Mouse (Mus musculus) v-Abl transformed pro-B cells (cell line): ENCODE measurements around the gene Erbin.

ENCODE experiments used
- in situ Hi-C, 2 experiments: fragments of 400-800 bp; cut with MboI; formaldehyde crosslinking; loops; one replicate each; pipeline ENCODE4 v1.15.1; 2025; ENCODE audit not compliant: unreplicated experiment in 2 of 2

Erbin gene

GRCm38 (mm10) chr13:103829623-103830135 is 90.6 kb downstream of the Erbin start:
- in situ Hi-C loops, result no loop called here

- in situ Hi-C loops, result no loop called here
Measured at GRCm38 (mm10) chr13:103822270-103822669, 98.0 kb downstream of the Erbin start.

GRCm38 (mm10) chr13:103819377-103819776 is 100.9 kb downstream of the Erbin start:
- in situ Hi-C loops, result no loop called here

- in situ Hi-C loops, result no loop called here
Measured at GRCm38 (mm10) chr13:103817935-103818334, 102.4 kb downstream of the Erbin start.

- in situ Hi-C loops, result no loop called here
Measured at GRCm38 (mm10) chr13:103807464-103807863, 112.8 kb downstream of the Erbin start.

- in situ Hi-C loops, result no loop called here
Measured at GRCm38 (mm10) chr13:103806210-103806851, 114.0 kb downstream of the Erbin start.

- in situ Hi-C loops, result no loop called here
Measured at GRCm38 (mm10) chr13:103803721-103804120, 116.6 kb downstream of the Erbin start.

- in situ Hi-C loops, result no loop called here
Measured at GRCm38 (mm10) chr13:103801021-103801420, 119.3 kb downstream of the Erbin start.

- in situ Hi-C loops, result no loop called here
Measured at GRCm38 (mm10) chr13:103794688-103795543, 125.4 kb downstream of the Erbin start.

- in situ Hi-C loops, result loop anchor here (5.0 kb wide), 1 partner anchor 78 kb away; no protein-coding TSS in a partner anchor
Measured at GRCm38 (mm10) chr13:103779922-103780585, 140.3 kb downstream of the Erbin start.

- in situ Hi-C loops, result loop anchor here in 1 of 2 experiments (5.0 kb wide), 1 partner anchor 75 kb away; no protein-coding TSS in a partner anchor
Measured at GRCm38 (mm10) chr13:103777126-103777525, 143.2 kb downstream of the Erbin start.

GRCm38 (mm10) chr13:103774119-103774757 is 146.1 kb downstream of the Erbin start, which contains the start of gene Srek1:
Gene Srek1, minus strand, starts transcription at chr13:103774608.
- in situ Hi-C loops, result no loop called here

GRCm38 (mm10) chr13:103773407-103774118 is 146.8 kb downstream of the Erbin start:
- in situ Hi-C loops, result no loop called here

GRCm38 (mm10) chr13:103772917-103773316 is 147.4 kb downstream of the Erbin start:
- in situ Hi-C loops, result no loop called here

- in situ Hi-C loops, result no loop called here
Measured at GRCm38 (mm10) chr13:103770821-103771220, 149.5 kb downstream of the Erbin start.
